Mouse (Mus musculus): ENCODE results near the gene Hoxc10.

GRCm38 (mm10) chr15:102936279-102936972, 30.2 kb upstream of the Hoxc10 start, which contains the start of gene Hoxc12:
- TF ChIP-seq CTCF (IDR thresholded peaks at IDR 0.05), result no peak
- no peak for TF ChIP-seq EP300 (IDR thresholded peaks at IDR 0.05)

All from lung, postnatal 0 days (tissue).